Mouse (Mus musculus): ENCODE results near the gene Kcnk10. TPM values are rescaled to one million over a fixed set of nuclear protein-coding genes. Genes with fewer than 3 reads are reported as not detected.

Kcnk10 gene
- total and polyA plus RNA-seq, 3 experiments = 0.16 TPM; not detected in 2

GRCm38 (mm10) chr12:98591016-98591415, 12.9 kb upstream of the Kcnk10 start:
- ATAC-seq (ENCODE audit: extremely low read depth, insufficient number of reproducible peaks, low FRiP score, poor library complexity, severe bottlenecking) = no peak
- TF ChIP-seq POLR2AphosphoS5 (IDR thresholded peaks at IDR 0.05; ENCODE audit: insufficient replicate concordance, low read depth, low read length) (no peak), CTCF (IDR thresholded peaks at IDR 0.05; ENCODE audit: low read depth, low read length) (no peak), GATA2 (IDR thresholded peaks at IDR 0.05; ENCODE audit: borderline replicate concordance, low read depth, low read length) (no peak), TAL1 (conservative IDR thresholded peaks at IDR 0.05; ENCODE audit: low read depth, low read length) (no peak), GATA1 (IDR thresholded peaks at IDR 0.05; ENCODE audit: borderline replicate concordance, low read length) (no peak)
- no peak for DNase-seq (ENCODE audit: low spot score)

GRCm38 (mm10) chr12:98588573-98588972, 10.5 kb upstream of the Kcnk10 start:
- no peak for TF ChIP-seq POLR2AphosphoS5 (IDR thresholded peaks at IDR 0.05; ENCODE audit: insufficient replicate concordance, low read depth, low read length)
- H3K36me3 ChIP-seq (replicated peaks) = no peaks in the 10 kb centered on the region
- no peak overlapping the region for H3K4me3 ChIP-seq (ENCODE audit: low read depth, low read length)
- H3K27me3 ChIP-seq (ENCODE audit: insufficient read depth, low read length) = no peaks in the 10 kb centered on the region
- H3K4me1 ChIP-seq (ENCODE audit: insufficient read depth, low read depth, low read length) = no peaks in the 10 kb centered on the region
- peaks cover 6% of the 10 kb centered on the region for H3K9me3 ChIP-seq (replicated peaks)
- ATAC-seq (ENCODE audit: extremely low read depth, insufficient number of reproducible peaks, low FRiP score, poor library complexity, severe bottlenecking) (no peak), DNase-seq (ENCODE audit: low spot score) (no peak)

More at GRCm38 (mm10) chr12:98591016-98591415, 12.9 kb upstream of the Kcnk10 start:
- H3K4me3 ChIP-seq (ENCODE audit: low read depth, low read length) = no peak overlapping the region
- H3K9me3 ChIP-seq (replicated peaks) = peaks cover 6% of the 10 kb centered on the region
- no peaks in the 10 kb centered on the region for H3K4me1 ChIP-seq (ENCODE audit: insufficient read depth, low read depth, low read length)
- H3K36me3 ChIP-seq (replicated peaks) = no peaks in the 10 kb centered on the region
- no peaks in the 10 kb centered on the region for H3K27me3 ChIP-seq (ENCODE audit: insufficient read depth, low read length)

GRCm38 (mm10) chr12:98585302-98585701, 7.2 kb upstream of the Kcnk10 start:
- Histone ChIP-seq H3K9me3 (replicated peaks) (no peaks in the 10 kb centered on the region), H3K36me3 (replicated peaks) (no peaks in the 10 kb centered on the region), H3K4me1 (ENCODE audit: insufficient read depth, low read depth, low read length) (no peaks in the 10 kb centered on the region), H3K27me3 (ENCODE audit: insufficient read depth, low read length) (no peaks in the 10 kb centered on the region), H3K4me3 (ENCODE audit: low read depth, low read length) (no peak overlapping the region)
- DNase-seq (ENCODE audit: low spot score) (no peak), ATAC-seq (ENCODE audit: extremely low read depth, insufficient number of reproducible peaks, low FRiP score, poor library complexity, severe bottlenecking) (no peak)
- no peak for TF ChIP-seq TAL1 (conservative IDR thresholded peaks at IDR 0.05; ENCODE audit: low read depth, low read length)
- no peak for TF ChIP-seq GATA2 (IDR thresholded peaks at IDR 0.05; ENCODE audit: borderline replicate concordance, low read depth, low read length)
- TF ChIP-seq POLR2AphosphoS5 (IDR thresholded peaks at IDR 0.05; ENCODE audit: insufficient replicate concordance, low read depth, low read length) = no peak
- no peak for TF ChIP-seq GATA1 (IDR thresholded peaks at IDR 0.05; ENCODE audit: borderline replicate concordance, low read length)
- TF ChIP-seq CTCF (IDR thresholded peaks at IDR 0.05; ENCODE audit: low read depth, low read length) = no peak; the same call in 1 of the 2 replicates

GRCm38 (mm10) chr12:98575942-98576550, 2.1 kb downstream of the Kcnk10 start:
- DNase-seq (ENCODE audit: low spot score) (no peak), ATAC-seq (ENCODE audit: extremely low read depth, insufficient number of reproducible peaks, low FRiP score, poor library complexity, severe bottlenecking) (no peak)
- peaks cover 31% of the 10 kb centered on the region for H3K9me3 ChIP-seq (replicated peaks)
- no peaks in the 10 kb centered on the region for H3K36me3 ChIP-seq (replicated peaks)
- H3K4me1 ChIP-seq (ENCODE audit: insufficient read depth, low read depth, low read length) = no peaks in the 10 kb centered on the region
- H3K4me3 ChIP-seq (ENCODE audit: low read depth, low read length) = no peak overlapping the region
- TF ChIP-seq GATA2 (IDR thresholded peaks at IDR 0.05; ENCODE audit: borderline replicate concordance, low read depth, low read length) (no peak), POLR2AphosphoS5 (IDR thresholded peaks at IDR 0.05; ENCODE audit: insufficient replicate concordance, low read depth, low read length) (no peak)
- no peaks in the 10 kb centered on the region for H3K27me3 ChIP-seq (ENCODE audit: insufficient read depth, low read length)

GRCm38 (mm10) chr12:98575195-98575887, 2.8 kb downstream of the Kcnk10 start:
- no peaks in the 10 kb centered on the region for H3K36me3 ChIP-seq (replicated peaks)
- ATAC-seq (ENCODE audit: extremely low read depth, insufficient number of reproducible peaks, low FRiP score, poor library complexity, severe bottlenecking) (no peak), DNase-seq (ENCODE audit: low spot score) (no peak)
- H3K4me1 ChIP-seq (ENCODE audit: insufficient read depth, low read depth, low read length) = no peaks in the 10 kb centered on the region
- no peak overlapping the region; the same call in 1 of the 2 replicates for H3K4me3 ChIP-seq (ENCODE audit: low read depth, low read length)
- TF ChIP-seq POLR2AphosphoS5 (IDR thresholded peaks at IDR 0.05; ENCODE audit: insufficient replicate concordance, low read depth, low read length) (no peak), GATA2 (IDR thresholded peaks at IDR 0.05; ENCODE audit: borderline replicate concordance, low read depth, low read length) (no peak), GATA1 (IDR thresholded peaks at IDR 0.05; ENCODE audit: borderline replicate concordance, low read length) (no peak), CTCF (IDR thresholded peaks at IDR 0.05; ENCODE audit: low read depth, low read length) (no peak), TAL1 (conservative IDR thresholded peaks at IDR 0.05; ENCODE audit: low read depth, low read length) (no peak)
- H3K9me3 ChIP-seq (replicated peaks) = peaks cover 31% of the 10 kb centered on the region
- H3K27me3 ChIP-seq (ENCODE audit: insufficient read depth, low read length) = no peaks in the 10 kb centered on the region

- H3K27me3 ChIP-seq (ENCODE audit: insufficient read depth, low read length) = no peaks in the 10 kb centered on the region
- no peak for DNase-seq (ENCODE audit: low spot score)
These were observed 3.5 kb downstream of the Kcnk10 start for GRCm38 (mm10) chr12:98574353-98575194.

More at GRCm38 (mm10) chr12:98574353-98575194, 3.5 kb downstream of the Kcnk10 start:
- no peak for TF ChIP-seq CTCF (IDR thresholded peaks at IDR 0.05; ENCODE audit: low read depth, low read length)
- no peak; the same call in 1 of the 2 replicates for TF ChIP-seq POLR2AphosphoS5 (IDR thresholded peaks at IDR 0.05; ENCODE audit: insufficient replicate concordance, low read depth, low read length)
- no peak for TF ChIP-seq TAL1 (conservative IDR thresholded peaks at IDR 0.05; ENCODE audit: low read depth, low read length)
- no peak for TF ChIP-seq GATA1 (IDR thresholded peaks at IDR 0.05; ENCODE audit: borderline replicate concordance, low read length)
- no peak for TF ChIP-seq GATA2 (IDR thresholded peaks at IDR 0.05; ENCODE audit: borderline replicate concordance, low read depth, low read length)
- ATAC-seq (ENCODE audit: extremely low read depth, insufficient number of reproducible peaks, low FRiP score, poor library complexity, severe bottlenecking) = no peak
- peaks cover 31% of the 10 kb centered on the region for H3K9me3 ChIP-seq (replicated peaks)
- H3K4me3 ChIP-seq (ENCODE audit: low read depth, low read length) = peak overlapping the region; percentile 24; the same call in 1 of the 2 replicates
- H3K36me3 ChIP-seq (replicated peaks) = no peaks in the 10 kb centered on the region
- no peaks in the 10 kb centered on the region for H3K4me1 ChIP-seq (ENCODE audit: insufficient read depth, low read depth, low read length)

Data from G1E (cell line).